Mouse (Mus musculus) 3134 (cell line): ENCODE results near the gene Zswim1.
"Not testable (repeated sequence)": the region's sequence is repeated elsewhere in the genome, so short reads cannot be mapped to it uniquely, and the experiment has no call there.

ENCODE experiments used
- DNase-seq: peaks from one replicate; pipeline ENCODE4 v3.0.0-alpha.2; 2011; ENCODE audit warnings: low spot score; ENCODE audit not compliant: insufficient read length; ENCODE audit errors: extremely low read depth

Zswim1 gene

GRCm38 (mm10) chr2:164862179-164862861 lies 39.8 kb downstream of the Zswim1 start:
- peak; percentile 35 for DNase-seq

- DNase-seq = not testable (repeated sequence)
Observed at GRCm38 (mm10) chr2:164863411-164863810, 40.9 kb downstream of the Zswim1 start.

- no peak for DNase-seq
Observed at GRCm38 (mm10) chr2:164864593-164864992, 42.1 kb downstream of the Zswim1 start.

- peak; percentile 84 for DNase-seq
Observed at GRCm38 (mm10) chr2:164866741-164867551, 44.5 kb downstream of the Zswim1 start.

- DNase-seq = no peak
Observed at GRCm38 (mm10) chr2:164867566-164867965, 45.1 kb downstream of the Zswim1 start.

GRCm38 (mm10) chr2:164868491-164868890 lies 46.0 kb downstream of the Zswim1 start:
- DNase-seq = no peak

GRCm38 (mm10) chr2:164871602-164872303 lies 49.3 kb downstream of the Zswim1 start:
- DNase-seq = no peak

- no peak for DNase-seq
Observed at GRCm38 (mm10) chr2:164873621-164874020, 51.1 kb downstream of the Zswim1 start.

GRCm38 (mm10) chr2:164874239-164874769 lies 51.8 kb downstream of the Zswim1 start:
- no peak for DNase-seq

GRCm38 (mm10) chr2:164875648-164876047 lies 53.2 kb downstream of the Zswim1 start:
- DNase-seq = not testable (repeated sequence)
